Mouse (Mus musculus): ENCODE measurements around the gene Ppa1. TPM values are rescaled to one million over a fixed set of nuclear protein-coding genes. Genes with fewer than 3 reads are reported as not detected.

Ppa1 gene
- total RNA-seq, 2 experiments from 2014 or later, result 117 to 126 TPM

- no peak for DNase-seq (ENCODE audit: low spot score in 2 of 2)
Observed at GRCm38 (mm10) chr10:61640363-61640762, 8.0 kb upstream of the Ppa1 start.

DNA sequence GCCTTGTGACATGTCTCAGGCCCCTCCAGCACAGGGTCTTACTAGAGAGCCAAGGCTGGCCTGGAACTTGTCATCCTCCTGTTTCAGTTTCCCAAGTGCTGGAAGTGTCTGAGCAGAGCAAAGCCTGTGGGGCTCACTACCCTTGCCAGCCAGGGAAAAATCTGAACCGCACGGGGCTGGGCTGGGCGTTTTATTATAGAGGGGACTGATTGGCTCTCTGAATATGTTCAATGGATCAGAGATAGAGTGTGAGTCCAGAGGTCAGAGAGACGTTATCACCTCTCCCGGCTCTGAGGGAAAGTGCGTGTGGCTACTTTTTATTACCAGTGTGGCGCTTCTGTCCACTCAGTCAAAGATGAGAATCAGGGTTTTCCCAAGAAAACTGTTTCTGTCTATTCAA is 1.8 kb upstream of the Ppa1 start:
- DNase-seq (ENCODE audit: low spot score in 2 of 2), result no peak

GRCm38 (mm10) chr10:61648737-61649645 is 639 bp downstream of the Ppa1 start:
- DNase-seq (ENCODE audit: low spot score in 2 of 2), result no peak

DNA sequence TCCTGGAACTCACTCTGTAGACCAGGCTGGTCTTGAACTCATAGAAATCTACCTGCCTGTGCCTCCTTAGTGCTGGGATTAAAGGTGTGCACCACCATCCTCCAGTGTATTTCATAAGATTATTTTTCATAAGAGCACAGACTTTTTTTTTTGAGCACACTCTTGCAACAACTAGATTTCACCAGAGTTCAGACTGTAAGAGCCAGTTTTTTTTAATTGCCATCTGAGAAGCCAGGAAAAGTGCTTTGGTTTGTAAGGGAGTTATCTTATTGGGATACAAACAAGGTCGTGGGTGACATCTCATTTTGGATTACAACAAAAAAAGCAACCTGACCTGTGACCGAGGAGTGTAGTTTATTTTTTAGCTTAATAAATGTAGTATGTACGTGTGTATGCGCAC is 5.8 kb downstream of the Ppa1 start:
- no peak for DNase-seq (ENCODE audit: low spot score in 2 of 2)

- no peak for DNase-seq (ENCODE audit: low spot score in 2 of 2)
Observed at GRCm38 (mm10) chr10:61654691-61655090, 6.3 kb downstream of the Ppa1 start.

- no peak for DNase-seq (ENCODE audit: low spot score in 2 of 2)
Observed at GRCm38 (mm10) chr10:61655188-61655587, 6.8 kb downstream of the Ppa1 start.

DNA sequence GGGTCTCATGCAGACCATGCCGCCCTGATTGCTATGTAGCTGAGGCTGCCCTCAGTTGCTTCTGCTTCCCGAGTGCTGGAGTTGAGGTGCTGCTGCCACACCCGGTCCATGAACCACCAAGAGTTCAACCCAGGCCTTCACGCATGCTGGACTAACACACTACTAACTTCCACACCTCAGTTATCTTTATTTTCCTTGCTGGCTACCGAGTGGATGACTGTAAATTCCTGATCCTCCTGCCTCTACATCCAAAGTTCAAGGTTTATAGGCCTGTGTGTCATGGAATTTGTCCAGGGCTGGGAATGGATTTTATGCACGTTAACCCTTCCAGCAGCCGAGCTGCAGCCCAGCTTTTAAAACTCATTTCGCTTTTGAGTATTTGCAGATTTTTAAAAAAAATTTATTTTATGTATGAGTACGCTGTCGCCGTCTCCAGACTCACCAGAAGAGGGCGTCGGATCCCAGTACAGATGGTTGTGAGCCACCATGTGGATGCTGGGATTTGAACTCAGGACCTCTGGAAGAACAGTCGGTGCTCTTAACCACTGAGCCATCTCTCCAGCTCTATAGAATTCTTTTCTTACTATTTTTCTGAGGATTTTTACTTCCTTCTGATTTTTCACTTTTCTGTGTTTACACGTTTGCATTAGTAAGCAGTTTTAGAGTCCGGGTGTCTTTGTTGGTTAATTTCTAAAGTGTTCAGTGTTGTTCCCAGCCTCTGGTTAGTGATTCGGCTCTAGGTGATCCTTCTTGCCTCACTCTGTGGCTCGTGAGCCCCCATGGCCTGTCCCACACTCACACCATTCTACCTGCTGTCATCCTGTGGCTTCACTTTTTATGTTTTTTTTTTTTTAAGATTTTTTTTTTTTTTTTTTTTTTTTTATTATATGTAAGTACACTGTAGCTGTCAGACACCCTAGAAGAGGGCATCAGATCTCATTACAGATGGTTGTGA is 8.9 kb downstream of the Ppa1 start:
- DNase-seq (ENCODE audit: low spot score in 2 of 2), result no peak

DNA sequence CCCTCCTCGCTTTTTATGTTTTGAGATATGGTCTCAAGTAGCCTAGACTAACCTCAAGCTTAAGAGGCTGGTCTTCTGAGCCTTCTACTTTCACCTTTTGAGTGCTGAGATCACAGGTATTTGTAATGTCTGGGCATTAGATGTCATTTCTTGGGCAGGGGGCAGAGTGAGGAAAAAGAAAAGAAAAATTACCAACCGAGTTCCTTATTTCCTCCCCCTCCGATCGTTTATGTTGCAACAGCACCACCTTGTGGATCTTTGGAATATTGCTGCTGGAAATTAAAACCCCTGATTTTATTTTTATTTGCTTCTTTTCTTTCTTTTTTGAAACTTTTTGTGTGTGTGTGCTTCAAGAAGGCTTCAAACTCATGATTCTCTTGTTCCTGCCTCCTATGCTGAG is 9.6 kb downstream of the Ppa1 start:
- peak; percentile 44 to 52 for DNase-seq (ENCODE audit: low spot score in 2 of 2)

GRCm38 (mm10) chr10:61661887-61662286 is 13.5 kb downstream of the Ppa1 start:
- DNase-seq (ENCODE audit: low spot score in 2 of 2), result no peak

- DNase-seq (ENCODE audit: low spot score in 2 of 2), result peak in 1 of 2 experiments; percentile 28
Observed at GRCm38 (mm10) chr10:61662391-61662988, 14.1 kb downstream of the Ppa1 start.

DNA sequence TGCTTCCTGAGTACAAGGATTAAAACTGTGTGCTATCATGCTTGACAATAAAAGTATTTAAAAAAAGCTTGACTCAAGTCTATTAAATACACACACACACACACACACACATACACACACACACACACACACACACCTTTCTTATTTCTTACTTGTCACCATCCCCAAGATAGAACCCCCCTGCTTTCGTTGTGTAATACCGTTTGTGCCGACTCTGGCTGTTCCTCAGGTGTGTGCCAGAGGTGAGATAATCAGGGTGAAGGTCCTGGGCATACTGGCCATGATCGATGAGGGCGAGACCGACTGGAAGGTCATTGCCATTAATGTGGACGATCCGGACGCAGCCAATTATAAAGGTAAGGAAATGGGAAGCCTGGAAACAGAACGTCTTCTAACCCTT is 16.8 kb downstream of the Ppa1 start:
- no peak for DNase-seq (ENCODE audit: low spot score in 2 of 2)

- DNase-seq (ENCODE audit: low spot score in 2 of 2), result no peak
Observed at GRCm38 (mm10) chr10:61665651-61666050, 17.3 kb downstream of the Ppa1 start.

- peak in 1 of 2 experiments; percentile 26 for DNase-seq (ENCODE audit: low spot score in 2 of 2)
Observed at GRCm38 (mm10) chr10:61669289-61669688, 20.9 kb downstream of the Ppa1 start.

GRCm38 (mm10) chr10:61669896-61670295 is 21.5 kb downstream of the Ppa1 start:
- DNase-seq (ENCODE audit: low spot score in 2 of 2), result no peak

- no peak for DNase-seq (ENCODE audit: low spot score in 2 of 2)
Observed at GRCm38 (mm10) chr10:61670758-61671157, 22.4 kb downstream of the Ppa1 start.

DNA sequence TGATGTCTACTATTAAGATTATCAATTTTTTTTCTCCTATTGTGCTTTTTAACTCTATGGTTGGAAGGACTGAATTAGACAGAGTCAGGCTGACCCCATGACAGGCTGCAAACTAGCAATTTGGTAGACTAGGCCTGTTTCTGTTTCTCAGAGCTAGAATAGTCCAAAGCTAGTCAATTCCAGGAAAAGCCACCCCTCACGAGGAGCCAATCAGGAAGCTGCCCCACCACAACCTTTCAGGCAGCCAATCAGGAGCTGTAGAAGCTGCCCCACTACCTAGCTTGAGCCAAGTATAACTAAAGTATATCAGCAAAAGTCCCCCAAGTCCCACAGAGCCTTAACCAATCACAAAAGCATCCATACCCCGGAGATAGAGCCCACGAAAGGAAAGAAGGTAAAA is 27.6 kb downstream of the Ppa1 start:
- DNase-seq (ENCODE audit: low spot score in 2 of 2), result no peak

DNA sequence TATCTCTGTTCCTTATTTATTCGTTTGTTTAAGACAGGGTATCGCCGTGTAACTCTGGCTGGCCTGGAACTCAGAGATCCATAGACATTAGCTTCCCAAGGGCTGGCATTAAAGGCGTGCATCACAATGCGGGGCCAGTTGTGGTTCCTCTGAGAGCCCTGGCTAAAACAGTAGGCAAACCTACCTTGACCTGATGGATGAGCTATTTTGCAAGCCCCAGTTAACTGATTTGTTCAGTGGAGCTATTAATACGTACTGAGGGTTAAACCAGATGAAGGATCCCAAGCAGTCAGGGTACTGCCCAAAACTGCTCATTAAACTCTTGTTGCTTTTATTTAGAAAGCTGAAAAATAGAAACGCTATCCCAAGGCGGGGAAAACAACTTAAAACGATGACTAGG is 31.2 kb downstream of the Ppa1 start:
- DNase-seq (ENCODE audit: low spot score in 2 of 2), result no peak

GRCm38 (mm10) chr10:61680015-61680913 is 31.9 kb downstream of the Ppa1 start, which contains the start of gene Sar1a:
Gene Sar1a, plus strand, starts transcription at chr10:61680299.
- peak; percentile 97 to 98 for DNase-seq (ENCODE audit: low spot score in 2 of 2)

- no peak for DNase-seq (ENCODE audit: low spot score in 2 of 2)
Observed at GRCm38 (mm10) chr10:61689405-61689804, 41.1 kb downstream of the Ppa1 start.

GRCm38 (mm10) chr10:61693563-61693962 is 45.2 kb downstream of the Ppa1 start:
- DNase-seq (ENCODE audit: low spot score in 2 of 2), result no peak

Measured in layer of hippocampus, postnatal 10 days (tissue).